Mouse (Mus musculus): ENCODE measurements around the gene Psmd3. TPM values are rescaled to one million over a fixed set of nuclear protein-coding genes. Genes with fewer than 3 reads are reported as not detected.

The Psmd3 gene
- polyA plus RNA-seq (2012; rRNA removed; ENCODE audit: low replicate concordance), result 152 and 167 TPM in 2 replicates

GRCm38 (mm10) chr11:98681786-98682745, at the start of gene Psmd3:
Gene Psmd3, plus strand, starts transcription at chr11:98682554.

GRCm38 (mm10) chr11:98646459-98646858, 35.9 kb upstream of the Psmd3 start, which contains the start of gene Gsdma2:
Gene Gsdma2, plus strand, starts transcription at chr11:98646759.

GRCm38 (mm10) chr11:98664091-98664490, 18.3 kb upstream of the Psmd3 start, which contains the start of gene Gsdma:
Gene Gsdma, plus strand, starts transcription at chr11:98664351.

GRCm38 (mm10) chr11:98701213-98701670, 18.9 kb downstream of the Psmd3 start, which contains the start of gene Csf3:
Gene Csf3, plus strand, starts transcription at chr11:98701263.

GRCm38 (mm10) chr11:98729119-98729588, 46.8 kb downstream of the Psmd3 start, which contains the start of gene Med24:
Gene Med24, minus strand, starts transcription at chr11:98729435.

GRCm38 (mm10) chr11:98740393-98741050, 58.2 kb downstream of the Psmd3 start, which contains the start of gene Thra:
Gene Thra, plus strand, starts transcription at chr11:98740638.

Other genes with a start within 250 kb of the Psmd3 start
- gene Mien1, start 243.6 kb upstream of the Psmd3 start, polyA plus RNA-seq (2012; rRNA removed; ENCODE audit: low replicate concordance), result 31.2 and 41.0 TPM in 2 replicates
- 94.7 and 98.7 TPM in 2 replicates for gene Grb7, start 236.2 kb upstream of the Psmd3 start, polyA plus RNA-seq (2012; rRNA removed; ENCODE audit: low replicate concordance)
- 1.4 and 3.0 TPM in 2 replicates for gene Ikzf3, start 136.5 kb upstream of the Psmd3 start, polyA plus RNA-seq (2012; rRNA removed; ENCODE audit: low replicate concordance)
- gene Zpbp2, start 131.5 kb upstream of the Psmd3 start, polyA plus RNA-seq (2012; rRNA removed; ENCODE audit: low replicate concordance), result 0.18 TPM in 1 of 2 replicates, not detected in the other
- gene Ormdl3, start 95.2 kb upstream of the Psmd3 start, polyA plus RNA-seq (2012; rRNA removed; ENCODE audit: low replicate concordance), result 58.2 and 142 TPM in 2 replicates
- not detected in 2 replicates for gene Lrrc3c, start 84.3 kb upstream of the Psmd3 start, polyA plus RNA-seq (2012; rRNA removed; ENCODE audit: low replicate concordance)
- not detected in 2 replicates for gene Gm12355, start 56.9 kb upstream of the Psmd3 start, polyA plus RNA-seq (2012; rRNA removed; ENCODE audit: low replicate concordance)
- gene Gsdma3, start 56.2 kb upstream of the Psmd3 start, polyA plus RNA-seq (2012; rRNA removed; ENCODE audit: low replicate concordance), result not detected in 2 replicates
- gene Gsdma2, start 35.8 kb upstream of the Psmd3 start, polyA plus RNA-seq (2012; rRNA removed; ENCODE audit: low replicate concordance), result 0.38 and 44.1 TPM in 2 replicates
- gene Gsdma, start 18.2 kb upstream of the Psmd3 start, polyA plus RNA-seq (2012; rRNA removed; ENCODE audit: low replicate concordance), result 0.23 and 0.46 TPM in 2 replicates
- 0.13 TPM in 1 of 2 replicates, not detected in the other for gene Csf3, start 18.7 kb downstream of the Psmd3 start, polyA plus RNA-seq (2012; rRNA removed; ENCODE audit: low replicate concordance)
- 51.4 and 68.3 TPM in 2 replicates for gene Med24, start 46.9 kb downstream of the Psmd3 start, polyA plus RNA-seq (2012; rRNA removed; ENCODE audit: low replicate concordance)
- 78.1 and 149 TPM in 2 replicates for gene Thra, start 58.1 kb downstream of the Psmd3 start, polyA plus RNA-seq (2012; rRNA removed; ENCODE audit: low replicate concordance)
- gene Nr1d1, start 92.8 kb downstream of the Psmd3 start, polyA plus RNA-seq (2012; rRNA removed; ENCODE audit: low replicate concordance), result 91.9 and 211 TPM in 2 replicates
- 24.9 and 48.0 TPM in 2 replicates for gene Msl1, start 113.0 kb downstream of the Psmd3 start, polyA plus RNA-seq (2012; rRNA removed; ENCODE audit: low replicate concordance)
- 18.0 and 20.3 TPM in 2 replicates for gene Casc3, start 122.4 kb downstream of the Psmd3 start, polyA plus RNA-seq (2012; rRNA removed; ENCODE audit: low replicate concordance)
- gene Rapgefl1, start 154.2 kb downstream of the Psmd3 start, polyA plus RNA-seq (2012; rRNA removed; ENCODE audit: low replicate concordance), result 25.4 and 30.7 TPM in 2 replicates
- gene Wipf2, start 181.1 kb downstream of the Psmd3 start, polyA plus RNA-seq (2012; rRNA removed; ENCODE audit: low replicate concordance), result 10.8 and 18.0 TPM in 2 replicates
- 0.12 and 0.36 TPM in 2 replicates for gene Cdc6, start 225.2 kb downstream of the Psmd3 start, polyA plus RNA-seq (2012; rRNA removed; ENCODE audit: low replicate concordance)
- 39.4 and 56.7 TPM in 2 replicates for gene Rara, start 245.3 kb downstream of the Psmd3 start, polyA plus RNA-seq (2012; rRNA removed; ENCODE audit: low replicate concordance)